Mouse (Mus musculus) spleen, adult 2 months (tissue): ENCODE measurements around the gene Gpatch2. TPM values are rescaled to one million over a fixed set of nuclear protein-coding genes. Genes with fewer than 3 reads are reported as not detected.

ENCODE experiments used
- DNase-seq, 2 experiments: peaks; one replicate each; pipeline versions ENCODE4 v3.0.0 to v3.0.0-alpha.2; 2012 to 2021; ENCODE audit warnings: low spot score in 2 of 2, low read depth in 1 of 2
- H3K27ac ChIP-seq: fragments of 200-500 bp; 2 replicates; pipeline ENCODE4 v1.5.1; 2012; ENCODE audit warnings: low read length, inconsistent platforms; ENCODE audit not compliant: insufficient read depth
- H3K27me3 ChIP-seq: fragments of 200-500 bp; 2 replicates; pipeline ENCODE4 v1.6.1; 2012; ENCODE audit warnings: mild to moderate bottlenecking, moderate library complexity, low read length, inconsistent platforms; ENCODE audit not compliant: control insufficient read depth, insufficient read depth
- H3K36me3 ChIP-seq: fragments of 200-500 bp; 2 replicates; pipeline ENCODE4 v1.6.1; 2012; ENCODE audit warnings: mild to moderate bottlenecking, low read length, inconsistent platforms; ENCODE audit not compliant: control insufficient read depth, insufficient read depth
- H3K4me1 ChIP-seq: fragments of 200-500 bp; 2 replicates; pipeline ENCODE4 v1.6.1; 2011; ENCODE audit warnings: inconsistent platforms; ENCODE audit not compliant: control insufficient read depth, insufficient read depth, insufficient read length
- H3K4me3 ChIP-seq: fragments of 200-500 bp; 2 replicates; pipeline ENCODE4 v1.5.1; 2011; ENCODE audit warnings: mild to moderate bottlenecking, inconsistent platforms; ENCODE audit not compliant: insufficient read depth, insufficient read length; ENCODE audit errors: extremely low read depth
- CTCF ChIP-seq: fragments of 200-500 bp; IDR thresholded peaks from 2 replicates; pipeline ENCODE4 v1.5.1; 2011; ENCODE audit warnings: mild to moderate bottlenecking, inconsistent platforms; ENCODE audit not compliant: insufficient read depth, insufficient read length, insufficient replicate concordance; ENCODE audit errors: extremely low read depth
- POLR2A ChIP-seq: fragments of 200-500 bp; IDR thresholded peaks from 2 replicates; pipeline ENCODE4 v1.6.1; 2011; ENCODE audit warnings: low read depth, low read length, inconsistent platforms
- WGBS: fragments of 180-500 bp; shearing (Covaris S2); methylation state at CpG from one replicate; pipeline ENCODE4 v1.1.7; 2018; 5-methylcytosine and 5-hydroxymethylcytosine counted together
- polyA plus RNA-seq: library from polyadenylated mRNA; depleted of rRNA; stranded (reverse); fragments of >200 nt; gene quantifications from 2 replicates; pipeline ENCODE4 v1.2.3, GENCODE M21; 2012; rRNA removed

Gene Gpatch2
- polyA plus RNA-seq, result 5.4 and 5.8 TPM in 2 replicates

DNA sequence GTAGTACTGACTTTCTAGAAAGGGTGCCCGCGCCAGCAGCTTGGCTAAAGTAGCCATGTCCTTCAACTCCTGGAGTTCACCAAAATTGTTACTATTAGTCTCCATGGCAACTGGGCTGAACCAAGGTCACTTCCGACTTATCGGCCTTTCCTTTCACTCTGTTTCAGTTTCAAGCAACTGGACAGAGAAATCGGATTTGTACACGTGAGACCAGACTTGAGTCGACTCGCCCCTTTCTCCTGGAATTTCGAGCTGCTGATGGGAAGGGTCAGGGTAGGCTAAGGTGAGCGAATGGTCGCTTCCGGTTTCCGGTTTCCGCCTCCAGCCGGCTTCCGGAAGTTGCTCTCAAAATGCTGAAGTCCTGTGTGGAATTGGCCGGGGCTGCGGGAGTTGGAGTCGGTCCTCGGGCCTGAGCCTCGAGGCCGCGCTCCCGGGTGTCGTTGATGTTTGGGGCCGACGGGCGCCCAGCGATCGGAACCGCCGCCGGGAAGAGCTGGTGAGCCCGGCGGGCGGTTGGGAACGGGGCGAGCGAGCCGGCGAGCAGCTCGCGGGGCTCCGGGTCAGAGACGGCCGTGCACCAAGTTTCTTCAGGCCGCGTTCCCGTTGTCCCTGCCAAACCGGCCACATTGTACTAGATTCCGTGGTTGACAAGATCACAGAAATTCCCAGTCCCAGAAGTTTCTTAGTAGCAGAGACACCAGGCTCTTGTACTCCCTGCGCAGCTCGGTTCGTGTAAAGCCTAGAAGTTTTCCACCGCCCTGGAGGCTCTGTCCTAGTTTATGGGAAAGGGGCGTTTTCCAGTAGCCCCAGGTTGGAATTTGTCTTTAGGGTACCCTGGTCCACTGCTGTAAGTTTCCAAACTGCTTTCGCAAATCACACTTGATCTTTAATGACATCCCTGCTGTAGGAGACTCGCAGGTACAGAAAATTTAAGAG lies at the start of gene Gpatch2, which contains the start of gene Spata17:
Gene Gpatch2, plus strand, starts transcription at position 328 of the 936 bp plus-strand sequence.
Gene Spata17, minus strand, starts transcription at position 285 of the 936 bp plus-strand sequence.
- Histone ChIP-seq H3K4me1 (no peaks in the 10 kb centered on the region), H3K36me3 (no peaks in the 10 kb centered on the region), H3K4me3 (peak within 1 kb of the TSS; percentile 91), H3K27me3 (no peaks in the 10 kb centered on the region), H3K27ac (peak within 1 kb of the TSS; percentile 45)
- DNase-seq, result peak; percentile 57 to 58
- TF ChIP-seq POLR2A (peak; percentile 13; the same call in 1 of the 2 replicates), CTCF (no peak)
- under 1% methylated on average over 57 of the region's 58 CpGs for WGBS

DNA sequence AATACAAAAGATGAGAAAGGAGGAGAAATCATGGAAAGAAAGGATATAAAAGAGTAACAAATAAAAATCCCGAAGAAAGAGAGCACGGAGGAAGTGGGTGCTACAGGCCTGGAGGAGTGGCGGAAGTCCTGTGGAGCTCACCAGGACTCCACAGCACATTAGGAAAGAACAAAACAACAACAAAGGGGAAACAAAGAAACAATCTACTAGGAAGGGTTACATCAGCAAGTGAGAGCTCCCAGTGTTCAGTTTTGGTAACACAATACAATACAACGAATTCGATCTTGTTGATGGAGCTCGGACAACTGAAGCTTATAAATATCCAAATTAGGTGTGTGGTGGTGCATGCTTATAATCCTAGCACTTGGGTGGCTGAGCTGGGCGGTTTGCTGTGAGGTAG lies 45.7 kb upstream of the Gpatch2 start:
- DNase-seq, result no peak
- Histone ChIP-seq H3K27me3 (no peaks in the 10 kb centered on the region), H3K4me3 (no peak overlapping the region), H3K27ac (no peak overlapping the region), H3K36me3 (no peaks in the 10 kb centered on the region), H3K4me1 (no peaks in the 10 kb centered on the region)
- no peak for TF ChIP-seq POLR2A
- no peak for TF ChIP-seq CTCF
- WGBS, result 88% methylated on average over 7 of the region's 7 CpGs

DNA sequence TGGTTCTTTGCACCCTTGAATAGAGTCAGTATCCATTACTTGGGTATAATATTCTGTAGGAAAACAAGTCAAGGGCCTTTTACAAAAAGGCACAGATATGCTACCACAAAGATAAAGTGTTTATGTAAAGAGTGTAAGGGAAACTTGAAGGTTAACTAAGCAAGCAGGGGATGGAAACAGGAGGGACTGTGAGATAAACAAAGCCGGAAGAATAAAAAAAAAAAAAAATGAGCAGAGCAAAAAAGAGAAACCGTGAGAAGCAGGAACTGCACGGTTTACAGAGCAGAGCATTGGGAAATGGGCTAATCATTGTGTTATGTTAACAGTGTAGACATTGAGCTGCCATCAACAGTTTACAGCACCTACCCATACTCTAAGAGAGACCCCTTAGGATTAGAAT lies 44.9 kb upstream of the Gpatch2 start:
- 45% methylated on average over 3 of the region's 3 CpGs for WGBS
- no peak for DNase-seq

DNA sequence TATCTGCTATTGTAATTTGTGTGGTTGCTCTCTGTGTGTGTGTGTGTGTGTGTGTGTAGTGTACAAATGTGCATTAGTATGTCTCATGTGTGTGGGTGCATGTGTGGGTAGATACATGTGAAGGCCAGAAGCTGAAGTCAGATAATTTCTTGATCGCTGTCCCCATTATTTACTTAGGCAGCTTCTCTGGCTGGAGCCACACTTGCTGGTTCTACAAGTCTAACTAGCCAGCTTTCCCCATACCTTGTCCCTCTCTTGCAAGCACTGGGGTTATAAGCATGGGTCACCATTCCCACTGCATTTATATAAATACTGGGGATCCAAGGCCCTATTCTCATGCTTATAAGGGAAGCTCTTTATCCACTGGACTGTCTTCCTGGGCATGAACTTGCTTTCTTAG lies 39.3 kb upstream of the Gpatch2 start:
- H3K4me1 ChIP-seq, result no peaks in the 10 kb centered on the region
- no peaks in the 10 kb centered on the region for H3K27me3 ChIP-seq
- H3K27ac ChIP-seq, result no peak overlapping the region
- no peaks in the 10 kb centered on the region for H3K36me3 ChIP-seq
- no peak for DNase-seq
- TF ChIP-seq CTCF (no peak), POLR2A (no peak)
- 94% methylated on average over 1 of the region's 1 CpGs for WGBS
- no peak overlapping the region for H3K4me3 ChIP-seq

More for the DNA sequence above, 44.9 kb upstream of the Gpatch2 start:
- TF ChIP-seq CTCF, result no peak
- TF ChIP-seq POLR2A, result no peak
- Histone ChIP-seq H3K27me3 (no peaks in the 10 kb centered on the region), H3K36me3 (no peaks in the 10 kb centered on the region), H3K4me3 (no peak overlapping the region), H3K4me1 (no peaks in the 10 kb centered on the region), H3K27ac (no peak overlapping the region)

DNA sequence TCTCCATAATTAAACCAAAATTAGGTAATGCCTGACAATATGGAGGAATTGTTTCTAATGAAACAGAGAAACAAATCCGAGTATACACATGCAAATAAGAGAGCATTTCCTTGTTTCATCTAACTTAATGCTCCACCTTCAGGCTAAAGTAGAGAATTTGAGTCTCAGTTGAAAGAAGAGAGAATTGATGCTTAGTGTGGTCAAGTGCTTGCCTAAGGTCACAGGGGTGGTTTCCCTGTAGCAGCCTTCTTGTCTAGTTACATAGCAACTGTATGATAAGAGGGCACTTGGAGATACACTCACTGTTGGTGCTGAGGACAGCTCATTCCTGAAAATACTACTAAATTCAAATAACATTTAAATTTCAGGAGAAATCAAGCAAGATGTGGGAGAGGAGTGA lies 36.8 kb upstream of the Gpatch2 start:
- Histone ChIP-seq H3K36me3 (no peaks in the 10 kb centered on the region), H3K4me3 (no peak overlapping the region), H3K27me3 (no peaks in the 10 kb centered on the region), H3K27ac (no peak overlapping the region), H3K4me1 (no peaks in the 10 kb centered on the region)
- no peak for DNase-seq
- 67% methylated on average over 1 of the region's 1 CpGs for WGBS
- TF ChIP-seq CTCF (no peak), POLR2A (no peak)

DNA sequence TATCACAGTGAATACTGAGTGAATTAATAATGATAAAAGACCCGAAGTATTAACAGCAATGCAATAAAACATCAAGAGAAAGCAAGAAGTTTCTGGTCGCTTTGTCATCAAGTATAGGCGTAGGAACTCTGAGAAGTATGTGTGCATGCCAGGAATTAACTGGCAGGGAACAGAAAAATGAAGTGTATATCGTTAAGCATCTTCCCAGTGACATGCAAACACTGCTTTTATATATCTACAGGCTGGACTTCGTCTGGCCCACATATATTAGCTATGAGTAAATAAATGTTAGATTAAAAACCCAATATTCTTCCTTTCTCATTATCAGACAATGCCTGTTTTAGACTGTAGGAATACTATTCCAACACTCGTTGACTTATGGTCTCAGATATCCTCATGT lies 9.8 kb upstream of the Gpatch2 start:
- no peak for TF ChIP-seq CTCF
- no peak for TF ChIP-seq POLR2A
- no peaks in the 10 kb centered on the region for H3K4me1 ChIP-seq
- DNase-seq, result no peak
- H3K27me3 ChIP-seq, result no peaks in the 10 kb centered on the region
- WGBS, result 85% methylated on average over 6 of the region's 6 CpGs
- no peaks in the 10 kb centered on the region for H3K36me3 ChIP-seq
- H3K27ac ChIP-seq, result no peak overlapping the region
- H3K4me3 ChIP-seq, result no peak overlapping the region

DNA sequence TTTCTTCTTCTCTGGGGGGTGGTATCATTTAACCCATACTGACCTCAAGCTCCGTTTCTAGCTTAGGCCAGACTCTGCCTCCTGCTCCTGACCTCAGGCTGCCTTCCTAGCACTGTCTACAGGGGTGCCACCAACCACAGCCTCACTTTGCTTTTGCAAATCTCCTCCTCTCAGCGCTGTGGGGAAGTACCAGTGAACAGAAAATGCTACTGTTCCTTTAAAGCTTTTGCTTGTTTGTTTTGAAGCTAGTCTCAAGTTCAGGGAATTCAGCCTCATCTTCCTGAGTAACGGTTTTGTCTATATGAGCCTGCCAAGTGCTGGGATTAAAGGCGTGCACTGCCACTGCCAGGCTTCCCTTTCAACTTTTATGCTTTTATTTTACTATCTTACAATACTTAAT lies 5.8 kb upstream of the Gpatch2 start:
- WGBS, result 65% methylated on average over 4 of the region's 4 CpGs
- DNase-seq, result no peak

More for the DNA sequence above, 5.8 kb upstream of the Gpatch2 start:
- no peaks in the 10 kb centered on the region for H3K4me1 ChIP-seq
- no peaks in the 10 kb centered on the region for H3K27me3 ChIP-seq
- H3K4me3 ChIP-seq, result no peak overlapping the region
- no peak overlapping the region for H3K27ac ChIP-seq
- no peak for TF ChIP-seq CTCF
- no peak for TF ChIP-seq POLR2A
- H3K36me3 ChIP-seq, result no peaks in the 10 kb centered on the region
